Mouse (Mus musculus) ES-E14 (cell line): Measurements from ENCODE around the gene Baz2b. TPM values are rescaled to one million over a fixed set of nuclear protein-coding genes. Genes with fewer than 3 reads are reported as not detected.

Experiments
- DNase-seq: peaks from one replicate; pipeline ENCODE4 v3.0.0-alpha.2; 2013; ENCODE audit warnings: low read depth, low spot score
- H3K27ac ChIP-seq: 2 replicates; pipeline ENCODE4 v1.5.1; 2012; ENCODE audit warnings: low read depth, mild to moderate bottlenecking, low read length, moderate library complexity, mixed read lengths; ENCODE audit not compliant: poor library complexity, insufficient read depth, severe bottlenecking
- H3K36me3 ChIP-seq: 2 replicates; pipeline ENCODE4 v1.6.1; 2012; ENCODE audit warnings: mild to moderate bottlenecking, low read length, moderate library complexity, mixed read lengths; ENCODE audit not compliant: control insufficient read depth, poor library complexity, insufficient read depth, severe bottlenecking
- H3K4me1 ChIP-seq, 2 experiments: fragments of 150-350 bp in 1 of 2; sonication (generic) in 1 of 2; 2 replicates each; pipeline ENCODE4 v1.6.1; 2012; ENCODE audit warnings: low read length in 2 of 2, mild to moderate bottlenecking in 1 of 2, mixed read lengths in 1 of 2; ENCODE audit not compliant: control insufficient read depth in 2 of 2, insufficient read depth in 2 of 2, poor library complexity in 1 of 2
- H3K4me3 ChIP-seq, 2 experiments: fragments of 150-350 bp in 1 of 2; sonication (generic) in 1 of 2; 2 replicates each; pipeline ENCODE4 v1.5.1; 2012; ENCODE audit warnings: low read length in 2 of 2, low read depth in 1 of 2, mild to moderate bottlenecking in 1 of 2, mixed read lengths in 1 of 2; ENCODE audit not compliant: insufficient read depth in 1 of 2, poor library complexity in 1 of 2, severe bottlenecking in 1 of 2
- H3K9ac ChIP-seq: 2 replicates; pipeline ENCODE4 v1.6.1; 2012; ENCODE audit warnings: low read depth, mild to moderate bottlenecking, low read length, mixed read lengths; ENCODE audit not compliant: poor library complexity, insufficient read depth, severe bottlenecking
- H3K9me3 ChIP-seq: fragments of 150-350 bp; sonication (generic); 2 replicates; pipeline ENCODE4 v1.6.1; 2012; ENCODE audit warnings: low read depth, mild to moderate bottlenecking, low read length; ENCODE audit not compliant: control insufficient read depth, insufficient read depth
- CHD2 ChIP-seq: IDR thresholded peaks from 2 replicates; pipeline ENCODE4 v1.6.1; 2014; ENCODE audit warnings: mild to moderate bottlenecking, low read depth, low read length, inconsistent platforms
- HCFC1 ChIP-seq: IDR thresholded peaks from 2 replicates; pipeline ENCODE4 v1.6.1; 2012; ENCODE audit warnings: low read length, inconsistent platforms, borderline replicate concordance; ENCODE audit not compliant: insufficient read depth
- MAFK ChIP-seq: IDR thresholded peaks from 2 replicates; pipeline ENCODE4 v1.6.1; 2014; ENCODE audit warnings: mild to moderate bottlenecking, low read depth, low read length, inconsistent platforms; ENCODE audit not compliant: insufficient read depth
- ZC3H11A ChIP-seq: IDR thresholded peaks from 2 replicates; pipeline ENCODE4 v1.6.1; 2012; ENCODE audit warnings: low read depth, mild to moderate bottlenecking, inconsistent platforms, low read length, borderline replicate concordance
- ZNF384 ChIP-seq: IDR thresholded peaks from 2 replicates; pipeline ENCODE4 v1.6.1; 2012; ENCODE audit warnings: low read depth, low read length, inconsistent platforms
- in situ Hi-C, 2 experiments: fragments of 600-800 bp; cut with MboI; formaldehyde crosslinking; loops; one replicate each; pipeline ENCODE4 v1.15.1; 2025; ENCODE audit warnings: low sequenced_read_pairs in 2 of 2, inconsistent platforms in 1 of 2; ENCODE audit not compliant: unreplicated experiment in 2 of 2
- total RNA-seq: library from RNA; depleted of rRNA; stranded (reverse); fragments of 300-350 nt; gene quantifications from 2 replicates; pipeline ENCODE4 v1.2.3, GENCODE M21; 2012

Gene Baz2b
- total RNA-seq, 1 experiment: 22.0 TPM

DNA sequence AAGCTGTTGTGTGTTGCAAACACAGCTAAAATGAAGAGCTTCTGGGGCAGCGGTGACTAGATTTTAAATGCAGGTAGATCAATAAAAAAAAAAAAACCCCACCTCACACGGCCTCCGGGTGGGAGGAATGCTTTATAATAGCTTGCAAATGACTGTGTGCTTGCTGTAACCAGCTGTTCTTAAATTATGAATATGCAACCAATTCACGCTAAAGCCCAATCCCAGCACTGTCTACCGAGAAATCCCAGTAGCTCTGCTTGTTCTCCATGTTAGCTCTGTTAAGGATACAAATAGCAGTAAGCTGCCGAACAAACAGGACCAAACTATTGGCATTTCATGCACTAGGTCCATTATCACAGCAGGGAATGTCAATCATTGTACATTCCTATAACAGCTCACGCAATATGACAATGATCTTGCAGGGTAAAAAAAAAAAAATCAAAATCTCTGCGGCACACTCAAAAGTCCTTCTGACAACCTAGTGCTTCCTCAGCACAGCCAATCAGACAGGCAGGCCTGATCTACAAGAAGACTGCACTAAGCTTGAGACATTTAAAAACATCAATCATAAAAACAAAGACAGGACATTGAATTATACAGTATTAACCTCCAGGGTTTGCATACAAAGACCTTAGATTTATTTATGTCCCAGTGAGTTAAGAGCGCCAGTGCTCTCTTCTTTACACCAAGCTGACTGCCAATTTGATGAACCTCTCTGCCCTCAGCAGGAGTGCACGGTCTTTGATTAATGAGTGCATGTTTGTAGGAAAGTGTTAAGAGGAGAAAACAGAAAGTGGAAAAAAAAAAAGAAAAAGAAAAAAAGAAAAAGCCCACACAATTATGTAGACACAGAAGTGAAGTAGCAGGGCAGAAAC is 90.7 kb downstream of the Baz2b start:
- Histone ChIP-seq H3K27ac (no peak overlapping the region), H3K9me3 (no peaks in the 10 kb centered on the region), H3K36me3 (no peaks in the 10 kb centered on the region), H3K4me3 (no peak overlapping the region), H3K9ac (no peak overlapping the region), H3K4me1 (peaks cover 0 to 3% of the 10 kb centered on the region in 2 experiments; a peak in 2 of 4 replicates)
- in situ Hi-C loops: no loop called here
- no peak for TF ChIP-seq CHD2
- TF ChIP-seq ZNF384: no peak
- no peak for TF ChIP-seq ZC3H11A
- no peak for TF ChIP-seq HCFC1
- TF ChIP-seq MAFK: no peak
- no peak for DNase-seq

DNA sequence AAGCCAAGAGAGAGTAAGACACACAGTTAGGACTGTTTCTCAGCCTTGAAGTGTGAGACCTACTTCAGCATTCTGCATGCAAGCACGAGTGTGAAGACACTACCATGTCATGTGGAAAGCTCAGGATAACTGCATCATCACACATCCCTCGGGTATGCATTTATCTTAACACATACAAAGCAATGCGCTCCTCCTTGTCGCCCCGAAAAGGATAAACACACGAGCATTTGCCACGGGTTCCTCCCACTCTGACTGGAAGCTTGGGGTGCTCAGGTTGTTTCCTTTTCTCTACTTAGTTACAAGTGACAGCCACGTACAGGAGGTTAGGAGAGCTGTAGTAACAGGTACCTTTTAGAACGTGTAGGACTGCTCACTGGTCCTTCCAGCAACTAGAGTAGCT is 91.8 kb downstream of the Baz2b start:
- TF ChIP-seq MAFK (no peak), ZC3H11A (no peak), ZNF384 (no peak), CHD2 (no peak), HCFC1 (no peak)
- peaks cover 0 to 3% of the 10 kb centered on the region in 2 experiments; a peak in 2 of 4 replicates for H3K4me1 ChIP-seq
- no peaks in the 10 kb centered on the region for H3K36me3 ChIP-seq
- no peak overlapping the region for H3K9ac ChIP-seq
- in situ Hi-C loops: no loop called here
- no peaks in the 10 kb centered on the region for H3K9me3 ChIP-seq
- no peak for DNase-seq
- no peak overlapping the region for H3K4me3 ChIP-seq
- H3K27ac ChIP-seq: no peak overlapping the region

DNA sequence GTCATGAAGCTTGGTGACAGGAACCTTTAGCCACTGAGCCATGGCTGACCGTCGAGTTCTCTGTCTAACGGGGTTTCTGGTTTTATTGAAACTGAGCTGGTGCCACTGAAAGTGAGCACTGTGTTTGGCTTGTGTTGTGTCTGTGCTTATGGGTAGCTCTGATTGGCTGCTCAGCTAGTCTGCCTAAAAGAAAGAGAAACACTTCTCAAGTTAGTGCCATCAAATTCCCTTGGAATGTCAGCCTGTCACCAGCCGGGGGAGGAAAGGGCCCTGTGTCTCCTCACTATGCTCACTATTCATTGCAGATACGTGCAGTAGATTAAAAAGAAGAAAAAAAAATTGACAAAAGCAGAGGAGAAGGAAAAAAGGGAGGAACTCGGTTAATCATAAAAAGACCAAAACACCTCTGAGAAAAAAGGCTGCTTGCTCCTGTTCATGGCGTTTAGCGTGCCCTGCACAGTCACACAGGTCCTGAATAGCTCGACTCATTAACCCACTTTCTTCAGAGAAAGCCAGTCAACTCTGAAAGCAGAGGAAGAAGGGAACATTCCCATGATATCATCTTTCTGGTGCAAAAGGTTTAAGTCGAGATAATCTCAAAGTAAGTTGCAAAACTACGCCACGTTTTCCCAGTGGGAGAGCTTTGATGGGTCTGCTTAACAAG is 93.6 kb downstream of the Baz2b start:
- H3K36me3 ChIP-seq: no peaks in the 10 kb centered on the region
- H3K9ac ChIP-seq: no peak overlapping the region
- no peak overlapping the region for H3K4me3 ChIP-seq
- no peak for DNase-seq
- no peaks in the 10 kb centered on the region; a peak in 1 of 4 replicates for H3K4me1 ChIP-seq
- in situ Hi-C loops: no loop called here
- H3K9me3 ChIP-seq: no peaks in the 10 kb centered on the region
- H3K27ac ChIP-seq: no peak overlapping the region
- no peak for TF ChIP-seq ZNF384
- TF ChIP-seq CHD2: no peak
- no peak for TF ChIP-seq ZC3H11A
- no peak for TF ChIP-seq MAFK
- no peak for TF ChIP-seq HCFC1

DNA sequence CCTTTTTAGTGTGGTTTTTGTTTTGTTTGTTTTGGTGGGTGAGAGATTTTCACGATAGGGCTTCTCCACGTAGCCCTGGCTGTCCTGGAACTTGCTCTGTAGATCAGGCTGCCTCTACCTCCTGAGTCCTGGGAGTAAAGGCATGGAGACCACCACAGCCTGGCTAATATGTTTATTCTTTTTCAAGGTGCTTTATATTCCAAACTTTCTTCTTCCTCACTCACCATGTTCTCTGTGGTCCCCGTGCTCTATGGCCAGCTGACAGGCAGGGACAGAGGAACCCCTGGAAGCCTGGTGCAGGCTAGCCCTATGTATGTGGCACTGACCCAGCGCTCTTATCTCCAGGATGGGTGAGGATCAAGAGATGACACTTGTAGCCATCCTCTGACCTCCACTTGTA is 94.7 kb downstream of the Baz2b start:
- H3K4me3 ChIP-seq: no peak overlapping the region
- TF ChIP-seq MAFK (no peak), ZC3H11A (no peak), ZNF384 (no peak), CHD2 (no peak), HCFC1 (no peak)
- no peak overlapping the region for H3K27ac ChIP-seq
- H3K4me1 ChIP-seq: no peaks in the 10 kb centered on the region; a peak in 1 of 4 replicates
- no peaks in the 10 kb centered on the region for H3K36me3 ChIP-seq
- no peak overlapping the region for H3K9ac ChIP-seq
- in situ Hi-C loops: no loop called here
- DNase-seq: no peak
- H3K9me3 ChIP-seq: no peaks in the 10 kb centered on the region
